Mouse (Mus musculus) kidney, postnatal 25 days (tissue): ENCODE measurements at regions not wholly inside any gene's neighbourhood (a gene's known extent, or its start where the extent isn't known, plus 50 kb on each side); places are given as distances from the start of the nearest gene placed in this dataset.

ENCODE experiments used
- DNase-seq, 2 experiments: peaks; one replicate each; pipeline ENCODE4 v3.0.0; 2021; ENCODE audit warnings: mixed read lengths in 2 of 2

DNA sequence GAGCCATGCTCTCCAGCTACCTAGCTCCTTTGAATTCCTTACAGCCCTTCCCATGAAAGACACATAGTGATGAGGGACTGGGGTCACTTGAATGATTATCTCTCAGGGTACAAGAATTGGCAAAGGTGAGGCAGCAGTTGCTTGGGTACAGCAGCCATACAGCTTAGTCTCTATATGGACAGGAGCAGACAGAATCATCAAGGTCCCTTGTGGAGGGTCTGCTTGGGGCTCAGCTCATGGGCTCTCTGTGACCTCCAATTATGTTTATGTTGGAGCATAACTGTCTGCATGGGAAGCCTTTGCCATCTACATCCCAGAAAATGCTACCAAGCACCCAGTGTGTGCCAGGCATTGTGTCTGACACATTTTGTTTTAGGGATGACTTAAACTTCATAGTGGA, 118.4 kb upstream of the Lhcgr start:
- DNase-seq: no peak

- DNase-seq: no peak
Observed at GRCm38 (mm10) chr17:88901742-88902141, 110.0 kb upstream of the Lhcgr start.

DNA sequence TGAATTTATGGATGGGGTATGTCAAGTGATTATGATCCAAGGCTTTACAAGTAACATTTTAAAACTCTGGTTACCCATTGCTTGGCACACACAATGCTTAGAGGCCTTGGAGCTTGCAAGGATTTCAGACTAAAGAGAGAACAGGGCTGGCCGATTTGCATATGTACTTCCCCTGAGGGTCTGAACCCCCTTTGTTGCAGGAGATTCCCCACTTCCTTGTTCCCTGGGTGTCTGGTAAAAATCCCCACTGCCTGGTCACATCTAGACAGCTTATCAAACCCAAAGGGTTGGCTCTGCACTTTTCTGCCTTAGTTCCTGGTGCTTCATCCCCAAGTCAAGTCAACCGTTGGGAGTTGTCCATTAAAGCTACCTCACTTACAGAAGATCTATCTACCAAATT, 109.1 kb upstream of the Lhcgr start:
- DNase-seq: no peak

DNA sequence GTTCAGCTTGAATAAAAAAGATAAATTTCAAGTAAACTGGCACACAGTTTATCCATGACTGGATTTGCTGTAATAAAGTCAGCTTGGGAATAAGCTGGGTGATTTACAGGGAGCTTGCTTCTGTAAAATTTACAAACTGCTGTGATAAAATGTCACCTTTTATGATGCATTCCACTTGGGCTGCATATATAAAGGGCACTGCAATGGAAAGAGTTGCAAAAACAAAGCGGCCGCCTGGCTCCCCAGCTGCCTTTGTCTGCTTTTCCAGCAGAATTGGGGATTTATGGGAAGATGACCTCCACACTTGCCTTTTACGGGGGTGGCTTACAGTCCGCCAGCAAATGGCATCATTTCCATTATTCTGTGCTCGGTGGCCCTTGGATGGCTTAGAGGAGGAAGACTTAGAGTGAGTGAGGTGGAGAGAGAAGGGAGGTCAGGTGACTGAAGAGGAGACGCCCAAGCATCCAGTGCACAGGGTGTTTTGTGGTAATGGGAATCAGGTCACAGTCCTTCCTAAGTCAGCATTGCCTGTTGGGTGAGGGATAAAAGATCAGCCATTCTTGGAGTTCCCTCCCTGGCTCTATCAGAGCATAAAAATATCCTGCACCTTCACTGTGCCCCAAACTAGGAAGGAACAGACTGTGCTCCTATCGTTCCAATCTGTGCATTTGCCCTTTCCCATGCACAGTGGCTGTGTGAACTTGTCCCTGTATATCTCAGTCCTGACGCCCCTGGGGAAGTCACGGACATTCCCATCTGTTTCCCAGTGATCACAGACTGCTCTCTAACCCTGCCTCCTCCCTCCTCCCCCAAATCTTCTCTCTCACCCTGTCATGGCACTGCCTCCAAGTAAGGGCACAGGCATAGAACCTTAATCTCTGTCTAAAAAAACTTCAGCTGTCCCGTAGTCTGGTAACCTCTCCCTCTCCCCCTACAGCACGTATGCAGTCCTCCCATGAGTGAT, 107.2 kb upstream of the Lhcgr start:
- DNase-seq: no peak

GRCm38 (mm10) chr17:88893451-88893850, 101.7 kb upstream of the Lhcgr start:
- DNase-seq: no peak

DNA sequence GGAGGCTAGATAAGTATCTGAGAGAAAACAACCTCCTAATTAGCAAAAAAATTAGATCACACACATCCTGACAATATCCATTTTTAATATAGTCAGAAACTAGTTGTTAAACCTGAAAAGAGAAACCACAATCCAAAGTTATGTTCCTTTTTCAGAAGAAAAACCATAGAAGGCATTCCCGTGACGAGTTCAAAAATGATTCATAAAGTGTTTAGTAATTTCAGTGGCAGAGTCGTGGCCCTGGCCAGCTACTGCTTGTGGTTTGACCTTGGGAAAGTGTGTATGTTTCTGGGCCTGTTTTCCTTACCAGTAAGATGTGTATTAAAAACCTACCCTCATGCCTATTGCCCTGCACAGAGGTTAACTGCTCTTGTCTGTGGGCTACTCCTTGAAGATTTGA, 93.7 kb upstream of the Lhcgr start:
- no peak for DNase-seq

GRCm38 (mm10) chr17:88879736-88880135, 87.9 kb upstream of the Lhcgr start:
- DNase-seq: no peak

DNA sequence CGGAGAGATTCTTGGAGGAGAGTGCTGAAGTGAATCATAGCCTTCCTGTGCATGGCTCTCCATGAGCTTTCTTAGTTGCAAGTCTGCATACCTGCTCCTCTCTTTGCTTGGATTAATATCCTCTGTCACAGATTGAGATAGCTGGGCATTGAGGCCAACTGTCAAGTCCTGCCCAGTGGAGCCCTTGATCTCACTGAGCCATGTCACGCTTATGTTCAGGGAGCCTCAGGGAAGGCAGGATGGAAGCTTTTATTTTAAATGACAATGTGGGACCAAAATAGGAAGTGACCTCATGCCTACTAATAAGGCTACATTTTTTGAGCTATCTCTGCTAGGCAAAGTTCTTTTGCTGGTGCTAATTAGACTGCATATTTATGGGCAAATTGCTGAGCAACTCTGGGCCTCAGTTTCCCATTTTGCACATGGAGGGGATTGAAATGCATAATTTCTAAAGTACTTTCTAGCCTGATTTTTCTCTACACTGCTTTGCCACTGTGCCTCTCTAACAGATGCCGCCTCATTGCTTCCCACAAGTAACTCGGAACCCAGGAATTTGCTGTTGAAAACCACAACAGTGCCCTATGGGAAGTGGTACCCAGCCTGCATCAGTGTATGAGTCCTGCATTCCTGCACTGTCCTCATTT, 78.7 kb upstream of the Lhcgr start:
- DNase-seq: no peak

- DNase-seq: no peak
Observed at GRCm38 (mm10) chr17:88864631-88865030, 72.8 kb upstream of the Lhcgr start.

- no peak for DNase-seq
Observed at GRCm38 (mm10) chr17:88864214-88864613, 72.4 kb upstream of the Lhcgr start.

- no peak for DNase-seq
Observed at GRCm38 (mm10) chr17:88861128-88861527, 69.3 kb upstream of the Lhcgr start.

DNA sequence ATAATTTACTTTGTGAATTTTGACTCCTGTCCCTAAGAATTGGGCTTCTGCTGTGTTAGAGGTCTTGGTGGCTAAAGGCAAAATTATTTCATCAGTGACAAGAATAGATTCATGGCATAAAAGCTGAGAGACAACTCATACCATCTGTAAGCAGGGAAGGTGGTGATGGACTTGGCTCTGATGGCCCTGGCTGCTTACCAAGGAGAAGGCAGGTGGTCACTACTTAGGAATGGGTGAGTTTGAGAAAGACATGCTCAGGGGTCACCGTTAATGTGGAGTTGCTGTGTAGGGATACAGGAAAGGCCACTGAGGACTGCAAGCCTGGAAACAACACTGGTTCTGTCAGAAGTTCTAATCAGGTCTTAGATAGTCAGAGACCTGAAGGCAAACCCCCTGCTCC, 68.8 kb upstream of the Lhcgr start:
- DNase-seq: no peak

DNA sequence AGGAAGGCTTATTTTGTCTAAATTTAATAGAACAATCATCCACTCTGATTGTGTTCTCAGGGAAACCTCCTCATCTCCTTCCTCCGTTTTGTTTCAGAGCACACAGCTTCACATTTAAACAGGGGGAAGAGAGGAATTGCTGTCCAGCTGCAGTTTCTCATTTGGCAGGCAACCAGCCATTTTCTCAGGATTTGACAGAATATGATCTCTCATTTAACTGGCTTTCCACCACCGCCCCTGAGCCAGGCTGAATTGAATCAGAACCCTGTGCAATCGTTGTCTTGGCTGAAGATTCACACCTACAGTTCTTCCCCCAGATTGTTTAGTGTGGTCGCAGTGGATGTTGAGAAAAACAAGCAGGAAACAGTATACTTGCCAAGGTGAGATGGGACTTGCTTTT, 66.9 kb upstream of the Lhcgr start:
- peak in 1 of 2 experiments; percentile 38 for DNase-seq

- DNase-seq: no peak
Observed at GRCm38 (mm10) chr17:88847255-88847654, 55.5 kb upstream of the Lhcgr start.

- no peak for DNase-seq
Observed at GRCm38 (mm10) chr17:88845278-88845677, 53.5 kb upstream of the Lhcgr start.
